Mouse (Mus musculus) gastrocnemius, adult 2 months (tissue): ENCODE measurements around the gene Smchd1. TPM values are rescaled to one million over a fixed set of nuclear protein-coding genes. Genes with fewer than 3 reads are reported as not detected.
A peak's percentile ranks its signal among the peaks of the same experiment; 100 is the strongest.

ENCODE experiments used
- DNase-seq: peaks from one replicate; pipeline ENCODE4 v3.0.0; 2022
- H3K27ac ChIP-seq: fragments of 200-600 bp; 2 replicates; pipeline ENCODE4 v1.8.1; 2022; ENCODE audit warnings: mild to moderate bottlenecking
- H3K4me3 ChIP-seq: fragments of 200-600 bp; 2 replicates; pipeline ENCODE4 v1.8.1; 2022; ENCODE audit warnings: mild to moderate bottlenecking, moderate library complexity
- CTCF ChIP-seq: fragments of 200-600 bp; IDR thresholded peaks from 2 replicates; pipeline ENCODE4 v1.8.1; 2022; ENCODE audit warnings: antibody characterized with exemption, mild to moderate bottlenecking, moderate library complexity
- intact Hi-C: fragments of 180-260 bp; cut with DNase I; formaldehyde crosslinking; loops from one replicate; pipeline ENCODE4 v1.15.1; 2025
- total RNA-seq, 2 experiments: library from RNA; stranded (reverse); gene quantifications; 2 replicates each; pipeline ENCODE4 v1.2.3; 2021

Gene Smchd1
- total RNA-seq, 2 experiments from 2014 or later, result 11.0 to 12.1 TPM

DNA sequence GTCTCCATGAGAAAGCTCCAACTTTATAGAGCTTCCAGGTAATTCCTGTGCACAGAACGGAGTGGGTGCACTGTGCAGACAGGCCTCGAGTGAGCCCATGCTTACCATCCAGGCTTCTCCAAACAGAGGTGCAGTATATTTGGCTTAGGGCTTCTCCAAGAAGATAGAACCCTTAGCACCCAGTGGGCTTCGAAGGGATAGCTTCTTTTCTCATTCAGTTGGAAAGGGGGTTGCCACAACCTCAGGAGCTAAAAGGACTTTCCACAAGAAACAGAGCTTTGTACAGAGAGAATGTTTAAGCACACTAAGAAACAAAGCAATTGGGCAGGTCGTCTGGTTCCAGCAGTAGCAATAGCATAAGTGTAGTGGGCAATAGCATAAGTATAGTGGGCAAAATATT, 160.8 kb downstream of the Smchd1 start:
- no peak for DNase-seq
- Histone ChIP-seq H3K4me3 (no peak overlapping the region), H3K27ac (no peak overlapping the region)
- no peak for TF ChIP-seq CTCF
- intact Hi-C loops, result loop anchor here (5.0 kb wide), 1 partner anchor 62 kb away; no protein-coding TSS in a partner anchor

DNA sequence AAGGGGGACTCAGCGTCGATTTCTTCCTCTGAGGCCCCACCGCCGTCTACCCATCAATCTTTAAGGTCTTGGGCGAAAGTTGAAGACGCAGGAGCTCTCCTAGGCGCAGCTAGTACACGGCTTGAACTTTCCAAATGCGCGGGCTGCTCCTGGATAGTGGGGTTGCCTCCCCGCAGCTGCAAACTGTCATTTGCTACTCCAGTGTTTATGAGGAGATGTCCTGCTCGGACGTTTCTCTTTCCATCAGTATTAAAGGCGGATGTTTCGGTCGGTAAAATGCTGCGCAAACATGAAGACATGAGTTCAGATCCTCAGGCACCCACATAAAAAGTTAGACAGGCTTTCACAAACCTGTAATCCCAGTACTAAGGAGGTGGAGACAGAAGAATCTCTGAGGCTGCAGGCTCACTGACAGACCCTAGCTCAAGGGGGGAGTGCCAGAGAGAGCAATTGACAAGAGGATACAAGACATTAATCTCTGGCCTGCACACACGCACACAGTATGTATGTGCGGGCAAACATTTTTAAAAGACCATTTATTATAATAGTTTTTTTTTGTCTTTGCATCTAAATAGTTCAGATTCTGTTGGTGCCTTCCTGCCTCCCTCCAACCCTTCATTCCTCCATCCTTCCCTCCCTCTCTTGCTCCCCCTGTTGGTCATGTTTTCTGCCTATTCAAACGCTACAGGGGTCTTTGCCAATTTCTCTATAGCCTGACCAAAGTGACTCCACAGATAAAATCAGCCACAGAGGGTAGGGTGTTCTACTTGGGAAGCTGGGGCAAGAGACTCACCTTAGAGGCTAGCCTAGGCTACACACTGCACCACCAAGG, 163.6 kb downstream of the Smchd1 start, which contains the start of gene Emilin2:
Gene Emilin2, minus strand, starts transcription at position 639 of the 832 bp plus-strand sequence.
- intact Hi-C loops, result loop anchor here (5.0 kb wide), 1 partner anchor 59 kb away; no protein-coding TSS in a partner anchor
- TF ChIP-seq CTCF, result peak; percentile 57
- Histone ChIP-seq H3K4me3 (peak within 1 kb of the TSS; percentile 82), H3K27ac (peak within 1 kb of the TSS; percentile 83)
- peak; percentile 38 for DNase-seq

DNA sequence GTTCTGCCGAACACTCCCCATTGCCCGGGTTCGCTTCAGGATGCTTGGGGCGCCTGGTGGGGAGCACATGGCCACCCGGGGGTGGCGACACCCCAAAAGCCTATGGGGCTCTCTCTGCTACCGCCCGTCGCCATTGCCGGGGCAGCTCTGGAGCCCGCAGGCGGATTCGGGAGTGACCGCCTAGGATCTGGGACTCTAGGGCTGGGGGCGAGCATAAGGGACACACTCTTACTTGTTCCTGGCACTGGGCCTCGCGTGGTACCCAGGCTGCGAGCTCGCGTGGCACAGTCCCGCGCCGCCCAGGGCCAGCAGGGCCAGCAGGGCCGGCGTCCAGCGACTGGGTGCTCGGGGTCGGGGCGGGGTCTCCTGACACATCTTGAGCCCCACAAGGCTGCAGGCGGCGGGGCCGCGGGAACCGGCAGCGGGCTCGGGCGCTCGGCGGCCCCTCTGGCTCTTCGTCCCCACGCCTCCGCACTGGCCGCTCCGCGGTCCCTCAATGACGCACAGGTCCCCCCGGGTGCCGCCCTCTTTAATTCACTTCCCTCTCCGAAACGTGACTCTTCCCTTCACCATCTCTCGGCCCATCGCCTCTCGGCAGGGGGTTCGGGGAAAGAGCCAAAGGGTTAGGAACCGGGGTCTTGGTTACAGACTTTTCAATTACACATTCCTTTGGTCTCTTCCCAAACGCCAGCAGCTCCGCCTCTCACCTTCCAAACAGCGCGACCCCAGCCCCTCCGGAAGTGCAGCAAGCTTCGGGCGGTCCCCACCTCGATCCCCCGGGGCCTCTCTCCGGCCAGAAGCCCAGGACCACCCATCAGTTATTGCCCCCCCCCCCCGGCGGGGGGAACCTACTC, 164.4 kb downstream of the Smchd1 start:
- Histone ChIP-seq H3K27ac (peak overlapping the region; percentile 83), H3K4me3 (peak overlapping the region; percentile 82)
- peak; percentile 75 for DNase-seq
- intact Hi-C loops, result loop anchor here (5.0 kb wide), 1 partner anchor 58 kb away; no protein-coding TSS in a partner anchor
- no peak for TF ChIP-seq CTCF

DNA sequence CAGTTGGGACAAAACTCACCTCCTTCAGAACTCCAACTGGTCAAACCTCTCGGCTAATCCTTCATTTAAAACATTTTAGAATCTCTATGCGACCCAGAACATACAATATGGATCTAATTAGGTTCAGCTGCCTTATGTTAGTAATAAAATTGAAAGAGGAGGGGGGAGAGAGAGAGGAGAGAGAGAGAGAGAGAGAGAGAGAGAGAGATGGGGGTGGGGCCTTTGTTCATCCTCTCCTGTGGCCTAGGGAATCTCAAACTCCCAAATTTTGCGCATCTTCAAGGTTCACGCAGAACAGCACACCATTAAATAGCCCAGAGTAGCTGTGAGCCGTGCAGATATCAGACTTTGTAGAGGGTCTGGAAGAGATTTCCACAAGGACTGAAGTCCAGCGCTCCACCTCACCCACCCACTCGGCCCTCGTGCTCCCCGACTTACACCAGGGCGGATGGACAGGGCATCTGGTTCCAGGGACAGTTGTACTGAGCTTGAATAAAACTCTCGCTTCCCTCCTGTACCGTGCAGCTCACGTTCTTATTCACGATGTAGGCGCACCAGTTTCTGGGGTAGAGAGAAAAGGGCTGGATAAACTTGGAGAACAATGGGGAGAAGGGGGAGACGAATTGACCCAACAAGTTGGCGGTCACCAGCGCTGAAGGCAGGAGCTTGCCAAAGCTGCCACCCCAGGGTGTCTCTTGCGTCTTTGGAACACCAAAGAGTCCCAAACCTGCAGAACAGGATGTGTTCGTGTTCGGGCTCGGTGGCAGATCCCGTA, 165.2 kb downstream of the Smchd1 start:
- Histone ChIP-seq H3K4me3 (peak overlapping the region; percentile 82), H3K27ac (peak overlapping the region; percentile 83)
- intact Hi-C loops, result loop anchor here (5.0 kb wide), 2 partner anchors 43 to 58 kb away; no protein-coding TSS in a partner anchor
- DNase-seq, result no peak
- TF ChIP-seq CTCF, result no peak

DNA sequence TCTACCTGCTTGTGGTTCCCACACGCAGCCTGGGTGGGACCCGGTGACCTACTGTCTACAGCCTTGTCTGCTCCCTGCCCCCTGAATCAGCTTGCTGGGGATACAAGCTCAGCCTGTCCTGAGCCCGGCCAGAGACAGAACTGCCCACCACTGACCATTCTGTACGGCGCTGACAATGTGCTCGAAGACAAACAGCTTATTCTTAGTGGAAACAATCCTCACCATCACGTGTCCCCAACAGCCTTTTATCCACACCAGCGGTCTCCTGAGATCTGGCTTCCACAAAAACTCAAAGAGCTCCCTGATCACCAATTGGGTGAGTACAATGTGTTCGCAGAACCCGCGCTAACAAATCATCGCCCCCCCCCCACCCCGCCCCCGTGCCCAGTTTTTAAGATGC, 166.0 kb downstream of the Smchd1 start:
- no peak overlapping the region; the same call in 1 of the 2 replicates for H3K27ac ChIP-seq
- intact Hi-C loops, result loop anchor here (5.0 kb wide), 1 partner anchor 42 kb away; no protein-coding TSS in a partner anchor
- peak overlapping the region; percentile 82 for H3K4me3 ChIP-seq
- TF ChIP-seq CTCF, result no peak
- DNase-seq, result no peak

DNA sequence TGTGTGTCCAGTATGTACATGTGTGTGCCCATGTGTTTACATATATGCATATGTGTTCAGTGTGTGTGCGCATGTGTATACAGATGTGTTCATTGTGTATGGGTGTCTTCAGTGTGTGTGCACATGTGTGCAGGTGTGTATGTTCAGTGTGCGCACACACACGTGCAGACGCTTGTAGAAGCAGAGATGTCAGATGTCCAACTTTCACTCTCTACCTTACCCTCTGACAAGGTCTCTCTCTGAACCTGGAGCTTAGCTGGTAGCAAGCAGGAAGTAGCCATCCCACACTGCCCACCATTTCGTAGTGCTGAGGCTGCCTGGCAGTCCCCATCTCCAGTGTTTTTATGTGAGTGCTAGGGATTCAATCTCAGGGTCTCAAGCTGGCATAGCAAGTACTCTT, 166.8 kb downstream of the Smchd1 start:
- H3K4me3 ChIP-seq, result no peak overlapping the region
- H3K27ac ChIP-seq, result no peak overlapping the region
- DNase-seq, result no peak
- intact Hi-C loops, result loop anchor here (5.0 kb wide), 1 partner anchor 41 kb away; no protein-coding TSS in a partner anchor
- TF ChIP-seq CTCF, result no peak

DNA sequence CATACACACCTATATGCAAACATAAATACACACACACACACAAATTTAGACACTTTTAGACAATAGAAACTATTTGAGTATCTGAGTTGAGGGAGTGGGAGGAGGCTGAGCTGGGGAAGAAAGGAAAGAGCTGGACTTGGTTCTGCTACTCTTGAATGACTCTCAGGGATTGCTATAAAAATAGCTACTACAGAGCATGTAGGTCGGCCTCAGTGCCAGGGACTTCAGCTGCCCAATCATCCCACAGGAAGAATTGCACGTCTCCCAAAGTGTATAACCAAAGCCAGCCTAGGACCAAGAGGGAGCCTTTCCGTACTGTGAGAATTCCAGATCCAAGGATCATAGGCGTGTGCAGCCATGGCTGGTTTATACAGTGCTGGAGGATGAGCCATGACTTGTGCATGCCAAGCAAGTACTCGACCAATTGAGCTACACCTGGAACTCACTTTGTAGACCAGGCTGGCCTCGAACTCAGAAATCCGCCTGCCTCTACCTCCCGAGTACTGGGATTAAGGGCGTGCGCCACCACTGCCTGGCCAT, 167.8 kb downstream of the Smchd1 start:
- H3K27ac ChIP-seq, result no peak overlapping the region
- intact Hi-C loops, result loop anchor here (5.0 kb wide), 1 partner anchor 40 kb away; no protein-coding TSS in a partner anchor
- peak overlapping the region; percentile 3; the same call in 1 of the 2 replicates for H3K4me3 ChIP-seq

DNA sequence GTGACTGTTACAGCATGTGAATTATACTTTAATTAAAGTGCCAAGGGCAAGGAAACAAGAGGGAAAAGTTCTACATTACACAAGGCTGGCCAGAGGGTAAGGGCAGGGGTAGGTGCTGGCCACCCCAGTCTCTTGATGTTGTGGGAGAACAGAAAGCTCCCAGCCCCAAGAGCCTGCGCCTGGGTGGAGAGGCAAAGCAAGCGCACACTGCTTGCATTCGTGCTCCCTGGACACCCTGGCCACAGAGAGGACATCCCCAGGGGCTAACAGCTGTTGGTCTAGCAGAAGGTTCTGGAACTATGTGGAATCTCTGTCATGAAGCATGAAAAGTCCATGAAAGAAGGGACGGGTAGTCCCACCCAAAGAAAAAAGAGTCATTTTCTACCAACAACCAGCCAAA, 168.4 kb downstream of the Smchd1 start:
- no peak for TF ChIP-seq CTCF
- DNase-seq, result no peak
- intact Hi-C loops, result loop anchor here (5.0 kb wide), 1 partner anchor 39 kb away; no protein-coding TSS in a partner anchor

More for the DNA sequence above, 167.8 kb downstream of the Smchd1 start:
- DNase-seq, result no peak
- no peak for TF ChIP-seq CTCF

DNA sequence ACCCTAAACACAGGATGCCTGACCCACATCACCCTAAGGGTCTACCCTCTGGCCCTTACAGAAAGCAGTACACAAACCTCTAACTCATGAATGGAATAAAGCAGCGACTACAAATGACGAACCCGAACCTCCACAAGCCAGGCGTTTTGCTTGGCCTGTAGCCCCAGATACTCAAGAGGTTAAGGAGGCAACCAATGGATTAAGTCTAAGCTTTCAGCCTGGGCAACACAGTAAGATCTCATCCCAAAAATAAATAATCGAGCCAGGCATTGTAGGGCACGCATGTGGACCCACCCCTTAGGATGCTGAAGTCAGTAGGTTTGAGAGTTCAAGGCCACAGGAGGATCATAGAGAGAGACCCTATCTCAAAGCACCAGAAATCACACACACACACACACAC, 169.1 kb downstream of the Smchd1 start:
- H3K4me3 ChIP-seq, result no peak overlapping the region
- intact Hi-C loops, result loop anchor here (5.0 kb wide), 1 partner anchor 39 kb away; no protein-coding TSS in a partner anchor
- no peak for TF ChIP-seq CTCF
- DNase-seq, result no peak
- no peak overlapping the region for H3K27ac ChIP-seq

More for the DNA sequence above, 168.4 kb downstream of the Smchd1 start:
- no peak overlapping the region for H3K4me3 ChIP-seq
- no peak overlapping the region for H3K27ac ChIP-seq

DNA sequence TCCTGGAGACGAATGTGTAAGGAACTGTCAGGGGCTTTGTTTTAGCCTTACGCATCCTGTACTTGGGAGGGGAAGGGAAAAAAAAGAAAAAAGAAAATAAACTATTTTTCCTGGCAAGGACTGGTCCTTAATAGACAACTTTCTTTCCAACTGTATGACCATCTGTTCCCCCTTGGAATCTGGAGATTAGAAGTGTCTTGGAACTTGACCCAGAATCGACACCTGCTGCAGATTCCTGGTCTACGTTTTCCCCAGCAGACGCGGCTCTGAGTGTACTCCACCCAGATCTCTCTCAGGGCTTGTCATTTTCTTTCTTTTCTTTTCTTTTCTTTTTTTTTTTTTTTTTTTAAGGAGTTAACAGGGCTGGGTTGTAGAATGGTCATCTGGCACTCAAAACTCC, 171.7 kb downstream of the Smchd1 start:
- no peak overlapping the region for H3K4me3 ChIP-seq
- intact Hi-C loops, result no loop called here
- H3K27ac ChIP-seq, result no peak overlapping the region
- no peak for TF ChIP-seq CTCF
- DNase-seq, result no peak

DNA sequence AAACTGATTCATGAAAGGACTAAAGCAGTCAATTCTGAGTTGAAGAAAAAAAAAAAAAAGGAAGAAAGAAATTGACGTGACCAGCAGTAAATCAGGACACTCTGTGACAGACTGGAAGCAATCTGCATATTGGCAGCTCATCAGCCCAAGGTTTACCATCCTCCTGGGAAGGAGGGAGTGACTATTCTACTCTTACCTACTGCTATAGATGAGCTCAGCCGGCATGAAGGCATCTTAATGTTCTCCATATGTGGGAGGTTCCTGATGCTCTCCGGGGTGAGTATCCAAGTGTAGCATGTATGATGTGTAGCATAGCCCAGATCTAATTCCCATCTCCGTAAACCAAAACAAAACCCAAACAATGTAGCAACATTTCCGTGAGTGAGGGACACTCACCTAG, 173.7 kb downstream of the Smchd1 start:
- Histone ChIP-seq H3K27ac (peak overlapping the region; percentile 61; the same call in 1 of the 2 replicates), H3K4me3 (no peak overlapping the region)
- DNase-seq, result no peak
- intact Hi-C loops, result no loop called here
- TF ChIP-seq CTCF, result no peak

DNA sequence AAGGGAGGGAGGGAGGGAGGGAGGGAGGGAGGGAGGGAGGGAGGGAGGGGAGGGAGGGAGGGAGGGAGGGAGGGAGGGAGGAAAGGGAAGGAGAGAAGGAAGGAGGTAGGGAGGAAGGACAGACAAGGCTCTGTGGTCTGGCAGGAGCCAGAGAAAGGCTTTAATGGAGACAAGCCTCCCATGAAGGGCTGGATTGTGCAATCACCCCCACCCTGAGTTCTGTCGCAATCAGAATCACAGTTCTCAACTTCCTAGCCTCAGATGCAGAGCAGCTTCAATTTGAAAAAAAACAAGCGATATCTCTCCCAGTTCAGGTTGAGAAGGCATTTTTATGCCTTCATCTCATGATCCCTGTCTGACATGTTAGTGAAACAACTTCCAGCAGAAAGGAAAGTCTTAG, 174.8 kb downstream of the Smchd1 start:
- Histone ChIP-seq H3K27ac (peak overlapping the region; percentile 61), H3K4me3 (no peak overlapping the region)
- TF ChIP-seq CTCF, result no peak
- intact Hi-C loops, result no loop called here
- peak; percentile 72 for DNase-seq
